Mouse (Mus musculus): ENCODE measurements at regions not wholly inside any gene's neighbourhood (a gene's known extent, or its start where the extent isn't known, plus 50 kb on each side); places are given as distances from the start of the nearest gene placed in this dataset.

GRCm38 (mm10) chr5:73729646-73730045, 78.5 kb downstream of the Spata18 start:
- peak; percentile 54 to 65 for DNase-seq

GRCm38 (mm10) chr5:73731423-73731822, 80.2 kb downstream of the Spata18 start:
- no peak for DNase-seq

- DNase-seq, result peak; percentile 20 to 33
These were observed 80.9 kb downstream of the Spata18 start for GRCm38 (mm10) chr5:73731991-73732565.

GRCm38 (mm10) chr5:73740766-73741165, 89.6 kb downstream of the Spata18 start:
- DNase-seq, result peak; percentile 35 to 53

GRCm38 (mm10) chr5:73741441-73741840, 90.3 kb downstream of the Spata18 start:
- DNase-seq, result peak; percentile 33 to 55

- no peak for DNase-seq
These were observed 92.8 kb downstream of the Spata18 start for GRCm38 (mm10) chr5:73743953-73744352.

GRCm38 (mm10) chr5:73749791-73750190, 98.6 kb downstream of the Spata18 start:
- DNase-seq, result no peak

- peak; percentile 21 to 51 for DNase-seq
These were observed 101.1 kb downstream of the Spata18 start for GRCm38 (mm10) chr5:73752225-73752644.

- no peak for DNase-seq
These were observed 102.6 kb downstream of the Spata18 start for GRCm38 (mm10) chr5:73753827-73754226.

GRCm38 (mm10) chr5:73758534-73758933, 107.4 kb downstream of the Spata18 start:
- no peak for DNase-seq

GRCm38 (mm10) chr5:73761236-73761635, 110.1 kb downstream of the Spata18 start:
- DNase-seq, result no peak

- peak; percentile 81 to 85 for DNase-seq
These were observed 110.5 kb downstream of the Spata18 start for GRCm38 (mm10) chr5:73761709-73762108.

- no peak for DNase-seq
These were observed 113.0 kb downstream of the Spata18 start for GRCm38 (mm10) chr5:73764226-73764625.

GRCm38 (mm10) chr5:73765466-73765865, 114.3 kb downstream of the Spata18 start:
- no peak for DNase-seq

GRCm38 (mm10) chr5:73768253-73768652, 117.1 kb downstream of the Spata18 start:
- DNase-seq, result no peak

GRCm38 (mm10) chr5:73775775-73776548, 124.8 kb downstream of the Spata18 start:
- no peak for DNase-seq

- peak; percentile 85 to 91 for DNase-seq
These were observed 126.2 kb downstream of the Spata18 start for GRCm38 (mm10) chr5:73777282-73777921.

GRCm38 (mm10) chr5:73781190-73781940, 130.2 kb downstream of the Spata18 start:
- no peak for DNase-seq

- DNase-seq, result no peak
These were observed 131.3 kb downstream of the Spata18 start for GRCm38 (mm10) chr5:73782214-73783091.

GRCm38 (mm10) chr5:73787275-73787674, 136.1 kb downstream of the Spata18 start:
- DNase-seq, result no peak

GRCm38 (mm10) chr5:73792216-73792615, 141.0 kb downstream of the Spata18 start:
- no peak for DNase-seq

All from heart, adult 18-20 months (tissue).